Mouse (Mus musculus) urinary bladder, postnatal 14 days (tissue): ENCODE results near the gene Pip4k2a.

ENCODE experiments used
- DNase-seq: peaks from one replicate; pipeline ENCODE4 v3.0.0; 2021; ENCODE audit warnings: low spot score

Pip4k2a gene

GRCm38 (mm10) chr2:18923806-18924595 lies 73.9 kb downstream of the Pip4k2a start:
- DNase-seq = no peak

GRCm38 (mm10) chr2:18923098-18923649 lies 74.8 kb downstream of the Pip4k2a start:
- no peak for DNase-seq

GRCm38 (mm10) chr2:18921570-18922180 lies 76.3 kb downstream of the Pip4k2a start:
- DNase-seq = no peak

GRCm38 (mm10) chr2:18920461-18920877 lies 77.5 kb downstream of the Pip4k2a start:
- DNase-seq = no peak

- no peak for DNase-seq
Measured at GRCm38 (mm10) chr2:18919797-18920354, 78.0 kb downstream of the Pip4k2a start.

- no peak for DNase-seq
Measured at GRCm38 (mm10) chr2:18917838-18918237, 80.1 kb downstream of the Pip4k2a start.

- no peak for DNase-seq
Measured at GRCm38 (mm10) chr2:18917380-18917750, 80.6 kb downstream of the Pip4k2a start.

GRCm38 (mm10) chr2:18916615-18917379 lies 81.1 kb downstream of the Pip4k2a start:
- no peak for DNase-seq

- DNase-seq = no peak
Measured at GRCm38 (mm10) chr2:18916042-18916407, 81.9 kb downstream of the Pip4k2a start.

GRCm38 (mm10) chr2:18915372-18916041 lies 82.4 kb downstream of the Pip4k2a start:
- DNase-seq = no peak

GRCm38 (mm10) chr2:18914750-18915149 lies 83.2 kb downstream of the Pip4k2a start:
- no peak for DNase-seq

GRCm38 (mm10) chr2:18913642-18914041 lies 84.3 kb downstream of the Pip4k2a start:
- DNase-seq = no peak

GRCm38 (mm10) chr2:18911251-18911934 lies 86.5 kb downstream of the Pip4k2a start:
- DNase-seq = no peak

- DNase-seq = no peak
Measured at GRCm38 (mm10) chr2:18910209-18910608, 87.7 kb downstream of the Pip4k2a start.

- DNase-seq = no peak
Measured at GRCm38 (mm10) chr2:18909713-18910112, 88.2 kb downstream of the Pip4k2a start.

- no peak for DNase-seq
Measured at GRCm38 (mm10) chr2:18907269-18907668, 90.7 kb downstream of the Pip4k2a start.

- no peak for DNase-seq
Measured at GRCm38 (mm10) chr2:18906421-18907084, 91.4 kb downstream of the Pip4k2a start.

- no peak for DNase-seq
Measured at GRCm38 (mm10) chr2:18903301-18904068, 94.4 kb downstream of the Pip4k2a start.

GRCm38 (mm10) chr2:18901133-18901532 lies 96.8 kb downstream of the Pip4k2a start:
- no peak for DNase-seq

GRCm38 (mm10) chr2:18900635-18901034 lies 97.3 kb downstream of the Pip4k2a start:
- DNase-seq = no peak
